Mouse (Mus musculus) regulatory T cell (primary cell): ENCODE data around the gene Psma3.

Experiments used
- in situ Hi-C: fragments of 300-600 bp; cut with MboI, MseI; formaldehyde crosslinking; loops from one replicate; pipeline ENCODE4 v1.15.1; 2025; ENCODE audit warnings: high pct_unique_total_duplicates

Gene Psma3

DNA sequence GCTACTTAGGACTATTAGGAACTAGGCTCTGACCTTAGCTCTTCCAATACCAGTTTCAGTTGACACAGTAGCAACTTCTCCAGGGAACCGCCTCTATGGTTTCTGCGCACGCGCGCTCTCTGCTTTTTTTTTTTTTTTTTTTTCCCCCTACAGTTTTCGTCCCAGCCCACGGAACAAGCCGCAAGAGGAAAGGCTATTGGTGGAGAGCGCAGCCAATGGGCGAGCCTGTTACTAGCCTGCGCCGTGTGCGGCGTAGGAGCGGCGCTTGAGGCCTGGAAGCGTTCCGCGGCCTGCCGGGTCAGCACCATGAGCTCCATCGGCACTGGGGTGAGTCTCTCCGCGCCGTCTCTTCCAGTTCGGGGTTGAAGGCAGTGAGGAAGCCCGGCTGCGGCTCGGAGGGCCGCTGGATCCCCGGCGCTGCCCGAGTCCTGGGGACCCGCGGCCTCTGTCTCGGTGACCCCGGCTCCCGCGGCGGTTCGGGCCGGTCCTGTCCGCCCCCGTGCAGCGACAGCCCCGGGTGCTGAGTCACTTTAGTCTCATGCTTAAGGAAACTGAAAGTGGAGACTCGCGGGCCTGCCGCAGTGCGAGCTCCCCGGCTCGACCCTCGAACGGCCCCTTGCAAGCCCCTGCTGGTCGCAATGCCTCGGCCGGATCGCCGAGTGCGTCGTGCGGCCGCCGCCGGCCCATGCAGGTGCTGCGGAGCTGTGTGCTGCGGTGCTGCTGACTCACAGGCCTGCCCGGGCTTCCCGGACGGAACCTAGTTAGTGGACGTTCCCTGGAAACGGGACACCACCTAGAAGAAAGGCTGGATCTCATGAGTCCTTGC, at the start of gene Psma3:
Gene Psma3 (plus strand): TSS at position 181 of the 826 bp plus-strand sequence.
- in situ Hi-C loops = no loop called here

DNA sequence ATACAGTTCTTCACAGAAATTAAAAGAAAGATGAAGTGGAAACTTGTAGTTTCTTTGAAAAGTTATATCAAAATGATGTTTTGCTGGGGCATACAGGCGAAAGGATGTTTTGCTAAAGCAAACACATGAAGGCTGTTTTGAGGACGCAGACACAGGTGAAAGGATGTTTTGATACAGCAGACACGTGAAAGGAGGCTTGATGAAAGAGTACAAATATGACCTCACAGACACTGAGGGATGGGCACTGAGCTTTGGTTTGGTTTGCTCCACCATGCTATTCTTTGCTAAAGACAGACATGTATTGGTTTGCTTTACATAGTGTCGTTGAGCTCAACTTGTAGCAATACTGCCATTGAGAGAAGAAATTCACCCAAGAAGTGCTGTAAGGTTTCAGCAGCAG, 44.6 kb upstream of the Psma3 start:
- in situ Hi-C loops = no loop called here

- in situ Hi-C loops = no loop called here
Measured at GRCm38 (mm10) chr12:70937150-70937549, 37.3 kb upstream of the Psma3 start.

DNA sequence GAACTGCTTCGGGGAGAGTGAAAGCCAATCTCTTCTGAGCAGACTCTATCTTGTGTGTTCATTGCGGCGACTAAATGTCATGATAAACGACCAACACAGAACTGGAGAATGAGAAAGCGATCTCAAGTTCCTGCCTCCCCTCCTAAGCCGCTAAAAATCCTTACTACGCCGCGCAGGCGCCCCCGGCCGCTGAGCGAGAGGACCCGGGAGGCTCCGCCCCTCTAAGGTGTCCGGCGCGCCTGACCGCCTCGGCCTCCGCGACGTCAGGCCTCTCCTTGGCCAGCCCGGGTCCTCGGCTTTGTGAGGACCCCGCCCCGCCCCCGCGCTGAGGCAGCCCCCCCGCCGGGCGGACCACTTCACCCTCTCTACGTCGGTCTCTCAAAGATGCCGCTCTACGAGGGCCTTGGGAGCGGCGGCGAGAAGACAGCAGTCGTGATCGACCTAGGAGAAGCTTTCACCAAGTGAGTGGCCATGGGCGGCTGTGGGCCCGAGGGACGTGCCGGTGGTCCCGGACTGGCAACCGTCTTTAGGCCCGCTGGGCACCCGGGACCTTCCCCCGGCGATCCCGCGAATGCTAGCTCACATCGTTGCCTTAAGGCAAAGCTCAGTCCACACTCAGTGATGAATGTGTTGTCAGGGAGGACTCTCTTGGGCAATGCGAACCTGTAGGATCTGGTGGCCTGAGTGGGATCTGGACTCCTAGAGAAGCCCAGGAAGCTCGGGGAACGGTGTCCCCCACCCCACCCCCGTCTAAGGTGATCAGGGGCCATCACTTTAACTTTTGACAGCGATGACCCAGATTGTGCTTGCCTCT, 36.6 kb upstream of the Psma3 start, which contains the start of gene Actr10:
Gene Actr10 (plus strand): TSS at position 287 of the 814 bp plus-strand sequence.
- in situ Hi-C loops = no loop called here

DNA sequence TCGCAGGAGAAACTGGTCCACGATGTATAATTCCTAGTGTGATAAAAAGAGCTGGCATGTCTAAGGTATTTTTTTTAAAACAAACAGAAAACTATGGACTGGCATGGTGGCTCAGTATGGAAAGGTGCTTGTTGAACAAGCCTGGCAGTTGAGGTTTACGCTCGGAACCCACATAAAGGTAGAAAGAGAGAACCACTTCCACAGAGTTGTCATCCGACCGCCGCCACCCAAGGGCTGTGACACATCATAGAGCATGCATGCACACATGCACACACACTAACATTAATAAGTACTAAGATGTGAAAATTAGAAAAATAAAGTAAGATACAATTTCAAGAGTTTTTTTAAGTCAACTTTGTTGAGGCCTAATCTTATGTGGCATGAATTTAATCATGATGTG, 33.6 kb upstream of the Psma3 start:
- in situ Hi-C loops = no loop called here

- in situ Hi-C loops = no loop called here
Measured at GRCm38 (mm10) chr12:70944181-70944580, 30.2 kb upstream of the Psma3 start.

DNA sequence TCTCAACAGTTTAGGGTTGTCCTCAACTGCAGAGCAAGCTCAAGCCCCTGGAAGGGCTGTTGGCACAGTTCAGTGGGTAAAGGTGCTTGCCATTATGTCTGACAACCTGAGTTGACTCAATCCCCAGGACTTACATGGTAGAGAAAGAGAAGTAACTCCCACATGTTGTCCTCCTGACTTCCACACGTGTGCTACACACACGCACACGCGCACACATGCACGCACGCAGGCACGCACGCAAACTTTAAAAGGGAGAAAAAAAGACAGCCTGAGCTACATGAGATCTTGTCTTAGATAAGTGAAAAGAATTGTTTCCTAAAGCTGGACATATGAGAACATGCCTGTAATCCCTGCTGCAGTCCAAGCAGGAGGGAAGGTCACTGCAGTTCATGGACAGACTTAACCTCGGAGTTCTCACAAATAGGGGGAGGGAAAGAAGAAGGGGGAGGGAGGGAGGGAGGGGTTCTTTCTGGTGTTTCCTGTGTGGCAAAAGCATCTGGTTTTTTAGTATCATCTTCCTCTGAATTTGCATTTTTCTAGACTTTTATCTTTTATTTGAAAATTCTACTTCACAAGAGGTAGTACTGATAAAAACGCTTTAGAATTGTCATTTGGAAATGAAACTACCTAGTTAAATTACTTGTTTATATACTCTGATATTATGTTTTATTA, 27.7 kb upstream of the Psma3 start:
- in situ Hi-C loops = no loop called here

- in situ Hi-C loops = loop anchor here (10.0 kb wide), 1 partner anchor 346 kb away; the partner anchor contains the start of gene Dact1
Measured at GRCm38 (mm10) chr12:70958640-70959039, 15.8 kb upstream of the Psma3 start.

DNA sequence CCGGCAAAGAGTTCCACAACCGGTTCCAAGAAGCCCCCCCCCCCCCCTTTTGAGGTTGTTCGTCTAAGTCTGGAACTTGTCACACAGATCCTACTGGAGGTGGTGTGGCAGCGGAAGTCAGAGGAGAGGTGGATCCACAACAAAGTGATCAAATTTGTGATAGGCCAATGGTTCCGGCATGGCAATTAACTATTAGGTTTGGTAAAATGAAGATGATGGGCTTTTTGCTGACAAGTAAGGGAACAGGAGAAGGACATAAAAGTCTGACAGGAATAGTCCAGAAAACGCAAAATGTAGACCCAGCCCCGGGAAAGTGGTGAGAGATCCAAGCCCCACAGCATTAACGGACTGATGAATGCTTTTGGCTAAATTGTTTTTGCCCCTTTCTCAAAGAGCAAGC, 6.8 kb upstream of the Psma3 start:
- in situ Hi-C loops = loop anchor here (5.0 kb wide), 1 partner anchor 50 kb away; the partner anchor contains the start of gene Arid4a

GRCm38 (mm10) chr12:70968141-70968790, 6.2 kb upstream of the Psma3 start:
- in situ Hi-C loops = loop anchor here (5.0 kb wide), 1 partner anchor 49 kb away; the partner anchor contains the start of gene Arid4a

GRCm38 (mm10) chr12:70968791-70969307, 5.6 kb upstream of the Psma3 start:
- in situ Hi-C loops = loop anchor here (5.0 kb wide), 1 partner anchor 48 kb away; the partner anchor contains the start of gene Arid4a

GRCm38 (mm10) chr12:70969485-70970184, 4.8 kb upstream of the Psma3 start:
- in situ Hi-C loops = loop anchor here (5.0 kb wide), 1 partner anchor 48 kb away; the partner anchor contains the start of gene Arid4a

- in situ Hi-C loops = no loop called here
Measured at GRCm38 (mm10) chr12:70973831-70974230, 590 bp upstream of the Psma3 start.

- in situ Hi-C loops = no loop called here
Measured at GRCm38 (mm10) chr12:70975406-70975805, 985 bp downstream of the Psma3 start.

- in situ Hi-C loops = no loop called here
Measured at GRCm38 (mm10) chr12:70975891-70976290, 1.5 kb downstream of the Psma3 start.

DNA sequence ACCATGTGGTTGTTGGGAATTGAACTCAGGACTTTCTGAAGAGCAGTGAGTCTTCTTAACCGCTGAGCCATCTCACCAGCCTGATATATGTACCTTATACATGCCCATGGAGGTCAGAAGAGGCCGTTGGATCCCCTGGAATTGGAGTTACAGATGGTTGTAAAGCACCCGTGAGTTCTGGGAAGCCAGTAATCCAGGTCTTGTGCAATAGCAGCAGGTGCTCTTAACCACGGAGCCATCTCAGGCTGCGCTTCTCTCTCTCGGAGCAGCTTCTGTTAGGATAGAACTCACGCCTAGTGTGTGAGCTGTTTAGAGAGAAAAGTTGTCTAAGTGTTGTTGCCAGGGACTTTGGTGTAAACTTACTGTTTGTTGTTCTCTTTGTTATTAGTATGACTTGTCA, 3.9 kb downstream of the Psma3 start:
- in situ Hi-C loops = no loop called here

GRCm38 (mm10) chr12:70984855-70985550, 10.6 kb downstream of the Psma3 start:
- in situ Hi-C loops = no loop called here

DNA sequence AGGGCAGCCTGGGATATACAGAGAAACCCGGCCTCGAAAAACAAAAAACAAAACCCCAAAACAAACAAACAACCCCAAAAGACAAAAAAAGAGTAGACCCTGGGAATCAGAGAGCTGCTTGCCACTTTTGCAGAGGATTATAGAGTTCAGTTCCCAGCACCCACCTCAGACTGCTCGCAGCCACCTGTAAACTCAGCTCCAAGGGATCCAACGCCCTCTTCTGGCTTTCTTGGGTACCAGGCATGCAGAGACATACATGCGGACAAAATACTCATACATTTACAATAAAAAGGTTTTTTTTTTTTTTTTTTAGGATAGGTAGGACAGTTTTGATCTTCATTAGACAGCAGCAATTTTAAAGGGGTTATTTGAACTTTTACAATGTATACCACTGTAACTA, 22.8 kb downstream of the Psma3 start:
- in situ Hi-C loops = no loop called here

GRCm38 (mm10) chr12:70999423-70999903, 25.0 kb downstream of the Psma3 start:
- in situ Hi-C loops = no loop called here
